Mouse (Mus musculus) midbrain, embryonic 10.5 days (tissue): Measurements from ENCODE around the gene Rab22a. TPM values are rescaled to one million over a fixed set of nuclear protein-coding genes. Genes with fewer than 3 reads are reported as not detected.

Experiments
- DNase-seq: peaks from one replicate; pipeline ENCODE4 v3.0.0-alpha.2; 2017; ENCODE audit warnings: low spot score
- H3K27ac ChIP-seq: fragments of 300-500 bp; sonication (generic); replicated peaks from 2 replicates; pipeline ENCODE4 v1.5.1; 2016; ENCODE audit warnings: mild to moderate bottlenecking
- H3K27me3 ChIP-seq: fragments of 300-500 bp; sonication (generic); 2 replicates; pipeline ENCODE4 v1.6.1; 2016; ENCODE audit warnings: low read depth, mild to moderate bottlenecking; ENCODE audit not compliant: poor library complexity, severe bottlenecking
- H3K36me3 ChIP-seq: fragments of 300-500 bp; sonication (generic); 2 replicates; pipeline ENCODE4 v1.6.1; 2016; ENCODE audit warnings: mild to moderate bottlenecking, moderate library complexity
- H3K4me1 ChIP-seq: fragments of 300-500 bp; sonication (generic); 2 replicates; pipeline ENCODE4 v1.6.1; 2016
- H3K4me3 ChIP-seq: fragments of 300-500 bp; sonication (generic); 2 replicates; pipeline ENCODE4 v1.5.1; 2016; ENCODE audit warnings: mild to moderate bottlenecking, moderate library complexity
- H3K9me3 ChIP-seq: fragments of 300-500 bp; sonication (generic); replicated peaks from 2 replicates; pipeline ENCODE4 v1.6.1; 2016; ENCODE audit warnings: mild to moderate bottlenecking
- WGBS: fragments of 180-500 bp; shearing (Covaris S2); methylation state at CpG from one replicate; pipeline ENCODE4 v1.1.7; 2016; 5-methylcytosine and 5-hydroxymethylcytosine counted together
- microRNA-seq: library from miRNA; unstranded; fragments of <30 nt; microRNA quantifications from one replicate; pipeline ENCODE4, GENCODE M21; 2017
- polyA plus RNA-seq: library from polyadenylated mRNA; unstranded; fragments of >200 nt; fragmentation: Nextera tagmentation; extraction: Ambion mirVana; gene quantifications from 2 replicates; pipeline ENCODE4 v1.2.1, GENCODE M21; 2016

Rab22a gene
- polyA plus RNA-seq, 1 experiment from 2014 or later: 24.0 TPM

DNA sequence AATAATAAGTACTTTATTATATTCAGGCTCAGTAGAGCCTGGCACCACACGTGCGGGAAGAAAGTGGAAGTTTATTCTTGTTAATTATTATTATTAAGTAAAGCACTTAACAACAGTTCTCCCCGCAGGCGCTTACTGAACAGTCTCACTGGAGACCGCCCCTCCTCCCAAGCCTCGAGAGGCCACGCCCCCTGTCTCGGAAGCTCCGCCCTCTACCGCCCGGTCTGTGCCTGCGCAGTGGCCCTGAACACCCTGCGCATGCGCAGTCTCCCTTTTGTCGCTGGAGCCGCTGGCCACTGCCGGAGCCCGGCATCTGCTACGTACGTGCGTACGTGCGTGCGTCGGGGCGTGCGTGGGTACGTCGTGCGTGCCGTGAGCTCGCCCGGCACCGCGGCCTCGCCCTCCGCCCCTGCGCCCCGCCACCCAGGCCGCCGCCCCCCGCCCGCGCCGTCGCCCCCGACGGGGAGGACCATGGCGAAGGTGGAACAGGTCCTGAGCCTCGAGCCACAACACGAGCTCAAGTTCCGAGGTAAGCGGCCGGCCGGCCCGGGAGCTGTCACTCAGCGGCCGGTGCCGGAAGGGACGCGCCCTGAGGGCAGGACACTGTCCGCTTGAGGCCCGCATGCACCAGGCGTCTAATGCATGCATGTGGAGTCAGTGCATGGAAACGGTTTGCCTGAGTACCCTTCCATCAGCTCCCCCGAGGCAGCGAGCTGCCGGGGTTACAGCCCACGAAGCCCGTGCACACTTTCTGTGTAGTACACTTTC, 77.8 kb downstream of the Rab22a start, which contains the start of gene Vapb:
Vapb (plus strand) TSS at position 290 of the 768 bp plus-strand sequence.
- WGBS: 1% methylated on average over 70 of the region's 70 CpGs
- peaks cover 22% of the 10 kb centered on the region for H3K4me1 ChIP-seq
- H3K9me3 ChIP-seq: no peaks in the 10 kb centered on the region
- peak; percentile 99 for DNase-seq
- peak within 1 kb of the TSS; percentile 75 for H3K4me3 ChIP-seq
- H3K27me3 ChIP-seq: no peaks in the 10 kb centered on the region
- H3K36me3 ChIP-seq: peaks cover 12% of the 10 kb centered on the region
- peak within 1 kb of the TSS; percentile 94 for H3K27ac ChIP-seq

DNA sequence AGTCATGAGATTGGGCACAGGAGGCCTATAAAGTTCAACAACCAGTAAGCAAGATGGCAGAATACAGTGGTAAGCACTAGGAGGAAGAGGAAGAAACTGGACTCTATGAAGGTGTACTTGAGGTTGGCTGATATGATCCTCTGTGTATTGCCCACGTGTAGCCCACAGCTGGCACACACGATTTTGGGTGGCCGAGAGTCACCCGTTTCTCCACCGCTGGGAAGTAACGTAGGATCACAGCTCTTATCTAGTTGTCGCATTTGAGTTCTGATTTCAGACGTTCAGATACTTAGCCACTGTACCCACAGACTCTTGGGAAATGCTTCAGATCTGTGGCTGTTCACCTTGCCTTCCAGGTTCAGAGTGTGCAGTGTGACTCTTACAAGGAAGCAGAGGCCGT, 78.7 kb downstream of the Rab22a start:
- H3K27ac ChIP-seq: peak overlapping the region; percentile 94
- WGBS: 87% methylated on average over 9 of the region's 9 CpGs
- no peaks in the 10 kb centered on the region for H3K9me3 ChIP-seq
- H3K4me1 ChIP-seq: peaks cover 22% of the 10 kb centered on the region
- H3K4me3 ChIP-seq: peak overlapping the region; percentile 75
- peaks cover 12% of the 10 kb centered on the region for H3K36me3 ChIP-seq
- DNase-seq: no peak
- no peaks in the 10 kb centered on the region for H3K27me3 ChIP-seq

DNA sequence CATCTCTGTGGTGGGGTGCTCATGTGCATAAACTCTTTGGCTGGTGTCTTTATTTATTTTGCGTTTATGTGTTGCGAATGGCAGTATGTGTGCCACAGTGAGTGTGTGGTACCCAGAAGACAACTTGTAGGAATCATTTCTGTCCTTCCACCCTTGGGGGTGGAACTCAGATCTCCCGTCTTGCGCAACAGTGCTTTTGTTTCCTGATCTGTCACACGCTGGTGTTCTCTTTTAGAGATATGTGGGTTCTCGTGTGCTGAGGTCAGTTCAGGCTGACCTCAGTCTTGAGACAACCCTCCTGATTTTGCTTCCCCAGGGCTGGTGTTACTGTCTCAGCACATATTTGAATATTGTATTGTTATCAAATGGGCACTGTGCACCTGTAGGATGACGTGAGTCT, 79.5 kb downstream of the Rab22a start:
- H3K27ac ChIP-seq: no peak overlapping the region
- DNase-seq: no peak
- 0 out of 2 replicates have a peak overlapping the region, but pooled peaks have one; percentile 75 for H3K4me3 ChIP-seq
- WGBS: 94% methylated on average over 7 of the region's 7 CpGs
- H3K27me3 ChIP-seq: no peaks in the 10 kb centered on the region
- no peaks in the 10 kb centered on the region for H3K9me3 ChIP-seq
- H3K36me3 ChIP-seq: peaks cover 12% of the 10 kb centered on the region
- peaks cover 22% of the 10 kb centered on the region for H3K4me1 ChIP-seq

DNA sequence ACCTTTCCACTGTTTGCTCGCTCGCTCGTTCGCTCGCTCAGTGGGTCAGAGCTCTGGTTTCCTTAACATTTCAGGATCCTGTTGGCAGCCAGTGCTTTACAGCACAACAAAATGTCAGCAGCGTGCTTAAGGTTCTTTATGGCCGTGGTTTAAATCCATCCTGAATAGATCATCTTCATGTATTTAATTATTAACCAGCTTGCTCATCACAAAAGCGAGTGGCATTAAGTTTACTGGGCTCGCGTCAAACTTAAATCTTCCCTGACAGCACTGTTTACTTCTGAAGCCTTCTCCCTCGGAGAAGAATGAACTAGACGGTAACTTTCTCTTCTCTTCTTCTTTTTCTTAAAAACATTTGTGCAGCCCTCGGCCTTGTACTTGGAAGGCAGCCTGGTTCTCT, 82.5 kb downstream of the Rab22a start:
- H3K27ac ChIP-seq: no peak overlapping the region
- no peak overlapping the region for H3K4me3 ChIP-seq
- no peaks in the 10 kb centered on the region; the same call in 1 of the 2 replicates for H3K9me3 ChIP-seq
- peaks cover 20% of the 10 kb centered on the region for H3K4me1 ChIP-seq
- WGBS: 91% methylated on average over 13 of the region's 13 CpGs
- no peak for DNase-seq
- H3K36me3 ChIP-seq: peaks cover 25% of the 10 kb centered on the region
- no peaks in the 10 kb centered on the region for H3K27me3 ChIP-seq

DNA sequence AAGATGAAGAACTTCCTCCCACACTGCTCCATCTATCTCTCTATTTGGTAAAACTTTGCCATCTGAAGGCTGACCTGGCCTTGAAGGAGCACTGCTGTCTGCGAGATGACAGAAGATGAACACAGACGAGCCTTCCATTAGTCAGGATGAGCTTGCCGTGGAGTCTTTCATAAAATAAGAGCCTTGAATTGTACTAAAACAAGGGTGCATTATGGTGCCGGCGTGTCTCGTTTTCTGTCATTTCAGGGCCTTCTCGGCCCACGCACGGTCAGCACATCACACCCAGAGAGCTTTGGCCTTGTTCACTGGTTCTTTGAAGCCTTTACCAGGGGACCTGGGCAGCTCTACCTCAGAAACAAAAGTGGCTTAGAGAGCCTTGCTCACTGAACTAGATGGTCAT, 83.2 kb downstream of the Rab22a start:
- Histone ChIP-seq H3K27me3 (no peaks in the 10 kb centered on the region), H3K4me3 (no peak overlapping the region), H3K27ac (no peak overlapping the region), H3K9me3 (no peaks in the 10 kb centered on the region; the same call in 1 of the 2 replicates), H3K36me3 (peaks cover 25% of the 10 kb centered on the region), H3K4me1 (peaks cover 17% of the 10 kb centered on the region)
- WGBS: 96% methylated on average over 9 of the region's 9 CpGs
- no peak for DNase-seq

DNA sequence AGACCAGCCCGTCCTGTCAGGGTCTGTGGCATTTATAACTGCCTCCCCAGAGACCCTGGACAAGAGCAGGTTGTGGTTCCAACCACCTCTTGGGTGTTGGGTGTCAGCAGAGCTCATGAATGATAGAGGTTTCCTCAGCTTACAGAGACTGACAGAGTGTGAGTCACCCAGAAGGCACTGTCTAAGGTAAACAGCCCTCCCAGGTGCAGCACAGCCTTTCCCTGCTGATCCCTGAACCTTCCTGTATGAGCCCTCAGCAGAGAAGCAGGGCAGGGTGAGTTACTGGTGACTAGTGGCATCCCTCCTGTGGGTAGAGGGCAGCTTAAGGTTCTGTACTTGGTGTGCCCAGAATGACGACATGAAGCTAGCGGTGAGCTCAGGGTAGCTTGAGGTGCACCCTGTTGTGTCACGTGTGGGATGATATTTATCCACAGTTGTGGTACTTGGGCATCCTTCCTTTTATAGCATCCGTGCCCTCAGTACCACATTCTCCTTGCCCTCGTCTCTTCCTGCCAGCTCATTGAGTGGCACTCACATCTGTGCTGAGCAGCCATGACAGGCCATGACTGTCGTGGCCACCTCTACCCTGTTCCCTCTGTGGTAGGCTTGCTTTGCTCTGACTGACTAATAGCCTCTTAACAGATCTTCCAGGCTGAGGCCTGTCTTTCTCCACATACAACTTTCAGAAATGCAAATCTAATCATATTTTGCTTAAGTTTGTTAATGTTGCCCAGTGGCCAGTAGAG, 84.7 kb downstream of the Rab22a start:
- H3K27ac ChIP-seq: no peak overlapping the region
- no peaks in the 10 kb centered on the region for H3K27me3 ChIP-seq
- 94% methylated on average over 7 of the region's 7 CpGs for WGBS
- H3K4me1 ChIP-seq: peaks cover 2% of the 10 kb centered on the region
- H3K4me3 ChIP-seq: no peak overlapping the region
- H3K36me3 ChIP-seq: peaks cover 20% of the 10 kb centered on the region
- no peak for DNase-seq
- H3K9me3 ChIP-seq: no peaks in the 10 kb centered on the region; the same call in 1 of the 2 replicates

DNA sequence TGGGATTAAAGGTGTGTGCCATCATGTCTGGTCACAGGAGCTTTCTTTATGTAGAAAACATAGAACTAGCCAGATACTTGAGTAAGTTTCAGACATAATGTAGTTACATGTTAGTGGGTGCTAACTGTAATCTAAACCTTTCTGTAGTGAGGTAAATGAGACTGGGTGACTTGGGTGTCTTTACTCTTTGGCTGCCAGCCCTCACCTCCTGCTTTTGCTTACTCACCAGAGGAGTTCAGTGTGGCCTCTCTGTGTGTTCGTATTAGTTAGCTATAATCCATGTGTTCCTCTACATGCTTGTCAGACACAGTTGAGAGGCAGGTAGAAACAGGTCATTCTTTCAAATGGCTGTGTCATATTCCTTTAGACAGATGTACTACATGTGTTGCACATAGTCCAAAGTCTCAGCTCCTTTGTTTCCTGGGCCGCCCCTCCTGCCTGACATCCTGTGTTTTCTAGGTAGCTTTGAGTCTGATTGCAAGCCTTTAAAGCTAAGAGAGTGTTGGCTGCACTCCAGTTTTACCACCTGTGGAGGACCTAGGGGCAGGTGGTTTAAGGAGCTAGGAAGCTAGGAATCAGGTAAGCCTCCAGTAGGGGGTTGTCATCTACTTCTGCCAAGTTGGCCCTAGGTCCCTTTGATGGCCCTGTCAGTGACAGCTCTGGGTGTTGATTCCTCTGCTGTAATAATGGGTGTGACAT, 89.5 kb downstream of the Rab22a start:
- Histone ChIP-seq H3K4me1 (no peaks in the 10 kb centered on the region), H3K36me3 (peaks cover 13% of the 10 kb centered on the region), H3K27ac (no peak overlapping the region), H3K4me3 (no peak overlapping the region), H3K27me3 (no peaks in the 10 kb centered on the region), H3K9me3 (no peaks in the 10 kb centered on the region; the same call in 1 of the 2 replicates)
- DNase-seq: no peak
- WGBS: 91% methylated on average over 2 of the region's 2 CpGs

DNA sequence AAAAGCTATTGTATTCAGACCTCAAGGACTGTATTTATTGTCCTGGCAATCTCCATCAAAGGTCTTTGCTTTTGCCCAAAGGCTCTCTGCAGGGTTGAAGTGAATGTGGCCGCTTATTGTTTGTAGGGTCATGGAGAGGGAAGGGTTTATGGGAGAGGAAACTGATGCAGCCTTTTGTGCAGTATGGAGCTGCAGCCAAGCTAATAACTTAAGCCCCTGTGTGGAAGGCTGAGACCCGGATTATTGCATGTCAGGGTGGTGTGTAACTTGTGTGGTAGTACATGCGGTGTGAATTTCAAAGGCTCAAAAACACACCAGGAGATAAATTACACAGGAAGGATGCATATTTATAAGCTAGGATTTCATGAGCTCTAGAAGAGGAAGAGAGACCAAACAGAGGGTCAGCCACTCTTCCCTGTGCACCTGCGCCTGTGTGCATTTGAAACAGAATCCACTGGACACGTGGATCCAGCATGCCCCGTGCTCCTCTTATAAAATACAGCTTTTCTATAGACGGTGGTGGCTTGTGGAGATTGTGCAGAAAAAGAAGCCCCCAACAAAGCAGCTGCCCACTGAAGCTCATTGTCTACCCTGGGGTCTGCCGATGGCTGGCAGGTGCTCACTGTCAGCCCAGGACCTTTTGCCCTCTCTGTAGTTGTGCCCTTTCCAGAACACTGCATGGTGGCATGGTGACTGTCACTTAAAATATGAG, 96.0 kb downstream of the Rab22a start:
- no peak for DNase-seq
- 64% methylated on average over 8 of the region's 8 CpGs for WGBS
- peaks cover 27% of the 10 kb centered on the region for H3K4me1 ChIP-seq
- no peaks in the 10 kb centered on the region for H3K27me3 ChIP-seq
- H3K9me3 ChIP-seq: no peaks in the 10 kb centered on the region
- H3K36me3 ChIP-seq: no peaks in the 10 kb centered on the region
- H3K27ac ChIP-seq: peak overlapping the region; percentile 75
- no peak overlapping the region for H3K4me3 ChIP-seq

Small RNA genes lying within 50 kb of the gene (microRNA-seq; reads per million reads assigned to microRNA genes)
- not detected for gene Mir6340

Other genes with a start within 250 kb of the Rab22a start
- gene 1700021F07Rik, start 137.2 kb upstream of the Rab22a start, polyA plus RNA-seq: not detected in 2 replicates
- not detected in 2 replicates for gene Ankrd60, start 81.4 kb upstream of the Rab22a start, polyA plus RNA-seq
- not detected in 2 replicates for gene 1700010B08Rik, start 59.7 kb downstream of the Rab22a start, polyA plus RNA-seq
- 9.4 and 11.6 TPM in 2 replicates for gene Vapb, start 77.8 kb downstream of the Rab22a start, polyA plus RNA-seq